Mouse (Mus musculus): Measurements from ENCODE around the gene Trim2.

The Trim2 gene

GRCm38 (mm10) chr3:84181717-84182116 lies 125.0 kb downstream of the Trim2 start:
- no peak for DNase-seq

DNA sequence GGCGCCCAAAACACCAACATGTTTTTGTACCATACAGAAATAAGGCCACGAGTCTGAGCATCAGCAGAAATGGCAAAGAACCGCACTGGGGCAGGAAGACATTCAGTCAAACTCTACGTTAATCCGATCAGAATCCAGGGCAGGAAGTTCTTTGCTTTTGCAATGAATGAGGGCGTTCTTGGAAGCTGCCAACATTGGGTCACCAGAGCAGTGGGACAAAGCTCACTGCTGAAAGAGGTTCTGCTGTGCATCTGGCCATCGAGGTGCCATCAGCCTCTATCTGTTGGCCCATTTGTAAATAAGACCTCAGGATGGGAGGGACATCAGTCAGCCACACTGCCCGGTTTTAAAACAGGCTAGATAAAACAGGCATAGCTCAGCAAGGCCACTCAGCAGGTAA lies 125.6 kb downstream of the Trim2 start:
- no peak for DNase-seq

DNA sequence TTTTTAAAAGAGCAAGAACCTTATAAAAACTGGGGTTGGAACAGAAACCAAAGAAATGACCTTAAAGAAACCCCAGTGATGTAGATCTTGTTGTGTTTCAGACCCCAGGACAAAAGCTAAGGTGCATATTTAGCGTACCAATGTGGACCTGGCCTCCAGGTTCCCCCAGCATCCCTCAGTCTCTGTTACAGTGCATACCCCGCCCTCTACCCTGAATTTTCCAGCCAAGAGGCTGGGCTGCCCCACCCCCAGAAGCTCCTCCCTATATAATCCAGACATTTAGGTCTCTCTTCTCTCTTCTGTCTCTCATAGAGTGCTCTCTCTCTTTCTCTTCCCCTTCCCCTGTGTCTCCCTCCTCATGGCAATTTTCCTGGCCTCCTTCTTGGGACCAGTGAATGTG lies 126.4 kb downstream of the Trim2 start:
- no peak for DNase-seq

GRCm38 (mm10) chr3:84177834-84178233 lies 128.8 kb downstream of the Trim2 start:
- no peak for DNase-seq

- peak; percentile 61 for DNase-seq
These were observed 131.1 kb downstream of the Trim2 start for GRCm38 (mm10) chr3:84175337-84176315.

- DNase-seq, result no peak
These were observed 133.0 kb downstream of the Trim2 start, which contains the start of gene Gm6525 for GRCm38 (mm10) chr3:84173581-84174154. Gene Gm6525 (plus strand): TSS chr3:84174104.

GRCm38 (mm10) chr3:84172406-84172805 lies 134.3 kb downstream of the Trim2 start:
- no peak for DNase-seq

DNA sequence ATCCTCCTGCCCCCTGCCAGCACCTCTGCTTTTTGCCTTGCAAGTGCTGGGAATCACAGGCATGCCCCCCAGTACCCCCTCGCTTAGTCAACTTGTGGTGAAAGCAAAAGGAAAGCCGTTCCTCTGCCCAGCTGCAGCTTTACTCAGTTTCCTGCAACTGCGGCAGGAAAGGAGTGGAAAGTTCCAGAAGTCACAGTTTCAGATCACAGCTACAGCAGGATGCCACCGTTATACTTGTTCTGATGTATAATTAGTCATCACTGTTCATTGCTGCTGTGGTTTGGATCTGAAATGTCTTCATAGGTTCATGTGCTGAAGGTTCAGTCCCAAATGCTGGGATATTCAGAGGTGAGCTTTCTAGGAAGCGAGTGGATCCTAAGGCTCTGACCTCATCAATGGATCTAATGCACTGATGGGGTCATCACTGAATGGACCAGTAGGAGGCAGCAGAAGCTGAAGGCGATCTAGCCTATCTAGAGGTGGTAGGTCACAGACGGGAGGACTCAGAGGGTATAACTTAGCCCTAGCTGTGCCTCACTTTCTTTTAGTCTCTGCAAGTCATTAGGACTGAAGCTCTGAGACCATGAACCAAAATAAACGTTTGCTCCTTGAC lies 137.2 kb downstream of the Trim2 start:
- DNase-seq, result no peak

- DNase-seq, result no peak
These were observed 137.7 kb downstream of the Trim2 start for GRCm38 (mm10) chr3:84168943-84169342.

- no peak for DNase-seq
These were observed 140.6 kb downstream of the Trim2 start for GRCm38 (mm10) chr3:84166073-84166472.

GRCm38 (mm10) chr3:84165391-84165790 lies 141.3 kb downstream of the Trim2 start:
- DNase-seq, result no peak

GRCm38 (mm10) chr3:84157559-84158350 lies 148.9 kb downstream of the Trim2 start:
- no peak for DNase-seq

GRCm38 (mm10) chr3:84157011-84157410 lies 149.7 kb downstream of the Trim2 start:
- no peak for DNase-seq

- DNase-seq, result no peak
These were observed 150.6 kb downstream of the Trim2 start for GRCm38 (mm10) chr3:84156105-84156504.

DNA sequence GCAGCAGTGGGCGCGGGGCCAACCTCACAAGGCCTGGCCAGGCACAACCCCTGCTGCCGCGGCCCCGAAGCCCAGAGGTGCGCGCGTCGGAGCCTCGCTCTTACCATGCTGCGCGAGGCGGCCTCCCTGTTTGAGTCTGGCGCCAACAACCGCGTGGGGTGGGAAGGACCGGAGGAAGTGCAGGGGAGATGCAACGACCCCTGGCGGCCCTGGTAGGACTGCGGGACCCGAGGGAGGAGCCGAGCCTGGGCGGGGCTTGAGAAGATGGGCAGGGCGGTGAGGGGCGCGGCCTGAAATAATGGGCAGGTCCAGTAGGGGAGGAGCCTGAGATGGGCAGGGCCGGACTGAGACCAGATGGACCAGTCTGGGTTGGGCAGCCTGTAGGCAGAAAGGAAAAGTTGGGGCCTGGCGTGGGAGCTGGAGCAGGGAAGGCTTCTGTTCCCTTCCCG lies 151.1 kb downstream of the Trim2 start, which contains the start of gene Mnd1:
Gene Mnd1, minus strand, starts transcription at position 229 of the 449 bp plus-strand sequence.
- DNase-seq, result peak; percentile 97

DNA sequence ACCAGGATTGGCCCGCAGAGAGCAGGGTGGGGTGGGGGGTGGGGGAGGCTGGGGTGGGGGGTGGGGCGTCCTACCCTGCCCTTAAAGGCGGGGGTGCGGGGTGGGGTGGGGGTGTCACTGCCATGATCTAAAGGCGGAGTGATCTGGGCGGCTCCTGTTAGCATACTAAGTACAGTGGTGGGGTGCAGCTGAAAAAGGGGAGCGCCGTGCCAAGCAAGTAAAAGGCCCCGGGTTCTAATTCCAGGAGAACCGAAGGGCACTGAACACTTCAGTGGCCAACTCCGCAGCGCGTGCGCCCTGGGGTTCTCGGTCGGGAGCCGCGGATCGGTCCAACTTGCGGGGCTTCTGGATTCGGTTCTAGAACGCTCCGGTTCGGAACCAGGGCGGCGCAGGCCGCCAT lies 151.5 kb downstream of the Trim2 start:
- DNase-seq, result no peak

DNA sequence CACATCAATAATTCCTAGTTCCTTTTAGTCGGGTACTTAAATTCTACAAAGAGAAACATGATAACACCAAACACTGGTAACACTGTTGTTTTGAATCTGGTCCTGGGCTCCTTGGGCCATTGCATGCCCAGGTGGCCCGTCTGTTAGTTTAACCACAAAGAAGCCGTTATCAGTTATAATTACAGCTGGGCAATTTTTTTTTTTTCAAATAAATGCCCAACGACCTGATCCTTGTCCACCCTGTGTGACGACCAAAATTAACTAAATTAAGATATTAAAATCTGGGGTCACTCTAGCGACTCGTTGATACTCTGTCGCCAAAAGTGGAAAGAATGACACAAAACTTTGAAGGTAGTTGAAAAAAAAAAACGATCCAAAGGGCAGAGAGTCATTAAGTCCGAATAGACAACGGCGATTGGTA lies 151.9 kb downstream of the Trim2 start:
- DNase-seq, result no peak

- DNase-seq, result no peak
These were observed 156.8 kb downstream of the Trim2 start for GRCm38 (mm10) chr3:84149831-84150230.

GRCm38 (mm10) chr3:84140947-84141346 lies 165.7 kb downstream of the Trim2 start:
- DNase-seq, result no peak

- no peak for DNase-seq
These were observed 170.2 kb downstream of the Trim2 start for GRCm38 (mm10) chr3:84136509-84136908.

DNA sequence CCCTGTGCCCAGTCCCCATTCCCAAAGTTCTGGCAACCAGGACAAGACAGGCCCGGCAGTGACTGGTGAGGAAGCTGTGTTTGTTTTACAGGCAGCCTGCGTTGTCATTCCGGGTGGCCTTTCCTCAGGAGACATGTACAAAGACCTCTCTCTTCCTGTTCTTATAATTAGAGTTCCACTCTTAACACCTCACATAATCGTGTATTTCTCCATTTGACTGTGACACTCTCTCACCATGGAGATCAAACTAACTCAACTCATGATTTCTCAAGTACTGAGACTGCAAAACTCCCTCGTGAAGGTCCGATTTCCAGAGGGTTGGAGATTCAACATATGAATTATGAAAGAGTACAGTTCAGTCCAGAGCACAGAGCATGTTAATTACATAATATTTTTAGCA lies 170.7 kb downstream of the Trim2 start:
- no peak for DNase-seq

GRCm38 (mm10) chr3:84135387-84135786 lies 171.3 kb downstream of the Trim2 start:
- DNase-seq, result peak; percentile 27

GRCm38 (mm10) chr3:84131369-84131768 lies 175.3 kb downstream of the Trim2 start:
- no peak for DNase-seq
